Mouse (Mus musculus): ENCODE data around the gene Fam198a. TPM values are rescaled to one million over a fixed set of nuclear protein-coding genes. Genes with fewer than 3 reads are reported as not detected.
A peak's percentile ranks its signal among the peaks of the same experiment; 100 is the strongest.

The Fam198a gene
- polyA plus RNA-seq, 1 experiment from 2014 or later = 0.89 TPM

DNA sequence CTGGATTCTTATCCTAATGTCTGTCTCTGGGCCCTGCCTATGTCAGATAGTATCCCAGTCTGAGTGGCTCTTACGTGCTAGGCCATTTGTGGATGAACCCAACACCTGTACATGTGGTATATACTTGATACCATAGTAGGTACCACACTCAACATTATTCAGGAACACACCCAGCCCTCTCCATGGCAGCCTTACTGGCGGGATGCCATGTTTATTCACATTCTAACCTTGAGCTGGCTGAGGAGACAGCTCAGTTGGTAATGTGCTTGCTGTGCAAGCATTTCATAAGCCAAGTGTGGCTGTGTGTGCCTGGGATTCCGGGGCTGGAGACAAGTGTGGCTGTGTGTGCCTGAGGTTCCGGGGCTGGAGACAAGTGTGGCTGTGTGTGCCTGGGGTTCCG lies 17.5 kb downstream of the Fam198a start:
- WGBS = 77% methylated on average over 5 of the region's 5 CpGs
- Histone ChIP-seq H3K9me3 (replicated peaks; ENCODE audit: control insufficient read depth, low read length) (no peaks in the 10 kb centered on the region), H3K4me1 (ENCODE audit: control insufficient read depth, insufficient read depth, low read length) (no peaks in the 10 kb centered on the region), H3K36me3 (ENCODE audit: control insufficient read depth, insufficient read depth, low read length) (no peaks in the 10 kb centered on the region), H3K4me3 (ENCODE audit: low read depth, low read length) (no peak overlapping the region), H3K27ac (ENCODE audit: low read depth, low read length) (no peak overlapping the region), H3K4me2 (ENCODE audit: low read length) (no peak overlapping the region), H3K9ac (ENCODE audit: low read length) (no peak overlapping the region), H3K27me3 (replicated peaks; ENCODE audit: control insufficient read depth, insufficient read depth, low read length) (no peaks in the 10 kb centered on the region)
- peak; percentile 19 for DNase-seq (ENCODE audit: low spot score)
- no peak for ATAC-seq

DNA sequence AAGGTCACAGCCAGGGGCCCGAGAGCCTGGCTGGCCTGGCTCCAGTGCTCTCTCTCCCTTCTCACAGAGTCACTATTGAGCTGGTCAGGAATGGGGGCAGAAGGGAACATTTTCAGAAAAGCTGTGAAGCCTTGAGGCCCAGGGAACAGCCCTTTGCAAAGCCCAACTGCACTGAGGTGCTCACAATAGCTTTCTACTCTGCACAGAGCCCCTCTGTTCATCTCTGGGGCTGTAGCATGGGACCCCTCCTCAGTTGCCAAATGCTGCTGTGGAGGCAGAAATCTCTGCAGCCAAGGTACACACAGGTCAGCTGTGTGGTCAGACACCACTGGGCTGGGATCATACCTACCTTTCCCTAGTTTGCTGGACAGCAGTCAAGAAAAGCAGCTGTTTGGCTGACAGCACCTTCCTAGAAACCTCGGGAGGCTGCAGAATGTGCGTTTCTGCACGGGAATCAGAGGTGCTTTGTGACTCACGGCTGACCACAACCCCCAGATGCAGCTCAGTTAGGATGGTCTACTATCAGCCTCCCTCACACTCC lies 19.1 kb downstream of the Fam198a start:
- no peak overlapping the region for H3K4me3 ChIP-seq (ENCODE audit: low read depth, low read length)
- no peak overlapping the region for H3K9ac ChIP-seq (ENCODE audit: low read length)
- no peak overlapping the region for H3K4me2 ChIP-seq (ENCODE audit: low read length)
- H3K9me3 ChIP-seq (replicated peaks; ENCODE audit: control insufficient read depth, low read length) = no peaks in the 10 kb centered on the region
- DNase-seq (ENCODE audit: low spot score) = no peak
- H3K27me3 ChIP-seq (replicated peaks; ENCODE audit: control insufficient read depth, insufficient read depth, low read length) = no peaks in the 10 kb centered on the region
- no peak overlapping the region for H3K27ac ChIP-seq (ENCODE audit: low read depth, low read length)
- 62% methylated on average over 5 of the region's 5 CpGs for WGBS
- no peaks in the 10 kb centered on the region for H3K36me3 ChIP-seq (ENCODE audit: control insufficient read depth, insufficient read depth, low read length)
- H3K4me1 ChIP-seq (ENCODE audit: control insufficient read depth, insufficient read depth, low read length) = no peaks in the 10 kb centered on the region
- ATAC-seq = no peak

DNA sequence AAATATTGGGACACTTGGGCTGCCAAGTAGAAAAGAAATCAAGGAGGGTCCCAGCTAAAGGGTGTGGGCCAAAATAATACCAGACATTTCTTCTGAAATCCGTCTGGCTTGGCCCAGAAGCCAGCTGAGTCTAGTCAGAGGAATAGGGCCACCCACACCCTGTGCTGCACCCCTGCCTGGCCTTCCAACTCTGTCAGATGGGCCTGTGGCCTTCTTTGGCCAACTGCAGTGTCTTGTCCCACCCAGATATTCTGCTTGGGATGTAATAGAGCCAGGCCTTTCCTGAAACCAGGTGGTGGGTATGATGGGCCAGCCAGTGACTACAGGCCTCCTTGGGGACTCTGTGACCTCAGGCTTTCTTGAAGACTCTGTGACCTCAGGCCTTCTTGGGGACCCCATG lies 22.4 kb downstream of the Fam198a start:
- no peak overlapping the region for H3K27ac ChIP-seq (ENCODE audit: low read depth, low read length)
- no peaks in the 10 kb centered on the region for H3K9me3 ChIP-seq (replicated peaks; ENCODE audit: control insufficient read depth, low read length)
- no peaks in the 10 kb centered on the region for H3K36me3 ChIP-seq (ENCODE audit: control insufficient read depth, insufficient read depth, low read length)
- 48% methylated on average over 1 of the region's 1 CpGs for WGBS
- no peak overlapping the region for H3K9ac ChIP-seq (ENCODE audit: low read length)
- H3K4me2 ChIP-seq (ENCODE audit: low read length) = no peak overlapping the region
- no peak overlapping the region for H3K4me3 ChIP-seq (ENCODE audit: low read depth, low read length)
- DNase-seq (ENCODE audit: low spot score) (no peak), ATAC-seq (no peak)
- H3K4me1 ChIP-seq (ENCODE audit: control insufficient read depth, insufficient read depth, low read length) = no peaks in the 10 kb centered on the region
- no peaks in the 10 kb centered on the region for H3K27me3 ChIP-seq (replicated peaks; ENCODE audit: control insufficient read depth, insufficient read depth, low read length)

DNA sequence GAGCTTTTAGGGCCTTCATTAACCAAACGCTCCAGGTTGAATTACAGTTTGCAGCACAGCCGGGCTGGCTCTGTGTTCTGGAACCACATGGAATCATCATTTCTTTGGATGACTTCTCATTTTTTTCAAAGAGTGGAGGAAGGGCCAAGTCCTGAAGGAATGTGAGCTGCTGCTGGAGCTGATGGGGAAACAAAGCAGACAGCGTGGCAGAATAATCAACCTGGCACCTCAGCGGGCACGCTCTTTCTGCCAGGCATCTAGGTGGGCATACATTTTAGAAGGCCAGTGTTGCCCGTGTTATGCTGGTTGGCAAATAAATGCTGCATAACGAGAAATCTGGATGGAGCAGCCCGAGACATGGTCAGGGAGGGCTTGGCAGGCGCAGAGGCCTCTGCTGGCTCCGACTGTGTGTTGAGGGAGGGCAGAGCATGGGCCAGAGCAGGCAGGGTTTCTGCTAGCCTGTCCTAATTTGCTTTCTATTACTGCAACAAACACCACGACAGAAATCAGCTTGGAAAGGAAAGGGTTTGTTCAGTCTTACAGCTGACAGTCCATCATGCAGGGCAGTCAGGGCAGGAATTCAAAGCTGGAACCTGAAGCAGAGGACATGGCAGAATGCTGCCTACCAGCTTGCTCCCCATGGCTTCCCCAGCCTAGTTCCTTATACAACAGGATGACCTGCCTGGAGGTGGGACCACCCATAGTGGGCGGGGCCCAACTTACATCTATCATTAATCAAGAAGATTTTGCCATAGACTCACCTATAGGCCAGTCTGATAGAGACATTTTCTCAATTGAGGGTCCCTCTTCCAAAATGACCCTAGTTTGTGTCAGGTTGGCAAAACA lies 23.6 kb downstream of the Fam198a start:
- DNase-seq (ENCODE audit: low spot score) (peak; percentile 37), ATAC-seq (no peak)
- no peak overlapping the region for H3K9ac ChIP-seq (ENCODE audit: low read length)
- no peaks in the 10 kb centered on the region for H3K9me3 ChIP-seq (replicated peaks; ENCODE audit: control insufficient read depth, low read length)
- no peaks in the 10 kb centered on the region for H3K27me3 ChIP-seq (replicated peaks; ENCODE audit: control insufficient read depth, insufficient read depth, low read length)
- no peaks in the 10 kb centered on the region for H3K4me1 ChIP-seq (ENCODE audit: control insufficient read depth, insufficient read depth, low read length)
- 67% methylated on average over 12 of the region's 12 CpGs for WGBS
- no peak overlapping the region; the same call in 1 of the 2 replicates for H3K27ac ChIP-seq (ENCODE audit: low read depth, low read length)
- H3K4me2 ChIP-seq (ENCODE audit: low read length) = no peak overlapping the region
- no peaks in the 10 kb centered on the region for H3K36me3 ChIP-seq (ENCODE audit: control insufficient read depth, insufficient read depth, low read length)
- H3K4me3 ChIP-seq (ENCODE audit: low read depth, low read length) = no peak overlapping the region

DNA sequence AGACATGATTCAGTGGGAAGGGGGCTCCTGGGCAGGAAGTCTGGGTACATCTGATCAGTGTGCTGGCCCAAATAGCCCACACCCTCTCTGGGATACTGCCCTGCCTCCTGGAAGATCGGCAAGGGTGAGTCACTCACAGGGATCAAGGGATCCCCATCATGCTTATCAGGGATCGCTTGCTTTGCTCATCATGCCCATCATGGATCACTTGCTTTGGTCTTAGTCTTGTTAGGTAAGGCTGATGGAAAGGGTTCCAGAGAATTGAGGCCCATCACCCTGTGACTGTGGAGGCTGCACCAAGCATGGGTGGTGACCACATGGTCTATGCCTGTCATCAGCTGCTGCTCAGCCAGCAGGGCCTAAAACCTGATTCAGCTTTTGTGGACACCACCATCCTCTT lies 24.5 kb downstream of the Fam198a start:
- no peaks in the 10 kb centered on the region for H3K4me1 ChIP-seq (ENCODE audit: control insufficient read depth, insufficient read depth, low read length)
- WGBS = 72% methylated on average over 2 of the region's 2 CpGs
- no peak overlapping the region for H3K27ac ChIP-seq (ENCODE audit: low read depth, low read length)
- H3K9me3 ChIP-seq (replicated peaks; ENCODE audit: control insufficient read depth, low read length) = no peaks in the 10 kb centered on the region
- no peaks in the 10 kb centered on the region for H3K27me3 ChIP-seq (replicated peaks; ENCODE audit: control insufficient read depth, insufficient read depth, low read length)
- H3K4me3 ChIP-seq (ENCODE audit: low read depth, low read length) = no peak overlapping the region
- H3K9ac ChIP-seq (ENCODE audit: low read length) = no peak overlapping the region
- no peak overlapping the region for H3K4me2 ChIP-seq (ENCODE audit: low read length)
- no peak for DNase-seq (ENCODE audit: low spot score)
- ATAC-seq = no peak
- no peaks in the 10 kb centered on the region for H3K36me3 ChIP-seq (ENCODE audit: control insufficient read depth, insufficient read depth, low read length)

DNA sequence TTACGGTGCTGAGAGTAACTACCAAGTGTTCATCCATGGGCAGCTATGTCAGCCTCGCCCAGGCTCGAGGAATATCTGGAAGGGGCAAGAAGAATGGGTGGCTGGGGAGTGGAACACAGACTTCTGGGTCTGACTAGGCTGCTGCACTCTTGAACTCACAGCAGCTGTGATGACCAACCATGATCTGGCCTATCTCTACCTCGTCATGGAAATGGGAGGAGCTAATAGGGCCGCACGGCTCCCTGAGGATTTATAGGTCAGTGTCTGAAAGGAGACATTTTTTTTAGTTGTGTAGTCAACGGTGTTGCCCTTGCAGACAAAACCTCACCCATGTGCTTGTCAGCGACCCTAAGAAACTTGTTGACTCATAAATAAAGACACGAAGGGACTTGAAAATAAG lies 30.3 kb downstream of the Fam198a start:
- H3K4me2 ChIP-seq (ENCODE audit: low read length) = no peak overlapping the region
- no peak overlapping the region for H3K4me3 ChIP-seq (ENCODE audit: low read depth, low read length)
- ATAC-seq = no peak
- no peak for DNase-seq (ENCODE audit: low spot score)
- H3K27me3 ChIP-seq (replicated peaks; ENCODE audit: control insufficient read depth, insufficient read depth, low read length) = no peaks in the 10 kb centered on the region
- no peak overlapping the region for H3K9ac ChIP-seq (ENCODE audit: low read length)
- WGBS = 87% methylated on average over 9 of the region's 9 CpGs
- H3K36me3 ChIP-seq (ENCODE audit: control insufficient read depth, insufficient read depth, low read length) = peaks cover 15% of the 10 kb centered on the region
- no peaks in the 10 kb centered on the region for H3K4me1 ChIP-seq (ENCODE audit: control insufficient read depth, insufficient read depth, low read length)
- no peak overlapping the region for H3K27ac ChIP-seq (ENCODE audit: low read depth, low read length)
- H3K9me3 ChIP-seq (replicated peaks; ENCODE audit: control insufficient read depth, low read length) = no peaks in the 10 kb centered on the region

DNA sequence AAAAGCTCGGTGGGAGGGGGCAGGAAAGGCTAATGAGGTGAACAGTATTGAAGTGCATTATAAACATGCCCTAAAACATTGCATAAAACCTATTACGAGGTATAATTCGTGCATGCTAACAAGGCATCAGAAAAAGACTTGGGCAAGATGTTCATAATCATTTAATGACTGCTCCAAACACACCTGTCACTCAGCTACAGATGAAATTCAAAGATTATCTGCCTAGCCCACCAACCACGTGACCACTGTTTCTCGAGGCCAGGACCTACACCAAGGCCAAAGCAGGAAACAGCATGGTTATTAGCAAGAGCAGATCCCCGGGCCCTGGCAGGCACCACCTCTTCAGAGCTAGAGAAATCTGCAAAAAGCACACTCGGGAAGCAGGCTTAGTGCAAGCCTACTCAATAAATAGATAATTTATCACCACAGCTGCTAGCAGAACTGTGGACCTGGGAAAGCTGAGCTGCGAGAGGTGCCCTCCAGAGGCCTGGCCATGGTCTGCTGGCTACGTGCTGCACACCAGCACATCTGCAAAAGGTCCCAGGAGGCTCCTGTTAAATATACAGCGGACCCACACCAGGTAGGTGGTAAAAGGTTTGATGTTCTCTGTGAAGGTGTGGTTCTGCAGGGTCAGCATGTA lies 30.8 kb downstream of the Fam198a start:
- H3K27me3 ChIP-seq (replicated peaks; ENCODE audit: control insufficient read depth, insufficient read depth, low read length) = no peaks in the 10 kb centered on the region
- no peak overlapping the region for H3K4me3 ChIP-seq (ENCODE audit: low read depth, low read length)
- ATAC-seq = no peak
- no peak overlapping the region for H3K27ac ChIP-seq (ENCODE audit: low read depth, low read length)
- H3K9ac ChIP-seq (ENCODE audit: low read length) = no peak overlapping the region
- no peak for DNase-seq (ENCODE audit: low spot score)
- no peaks in the 10 kb centered on the region for H3K9me3 ChIP-seq (replicated peaks; ENCODE audit: control insufficient read depth, low read length)
- WGBS = 89% methylated on average over 10 of the region's 10 CpGs
- H3K4me1 ChIP-seq (ENCODE audit: control insufficient read depth, insufficient read depth, low read length) = no peaks in the 10 kb centered on the region
- H3K4me2 ChIP-seq (ENCODE audit: low read length) = no peak overlapping the region
- peaks cover 15% of the 10 kb centered on the region for H3K36me3 ChIP-seq (ENCODE audit: control insufficient read depth, insufficient read depth, low read length)

DNA sequence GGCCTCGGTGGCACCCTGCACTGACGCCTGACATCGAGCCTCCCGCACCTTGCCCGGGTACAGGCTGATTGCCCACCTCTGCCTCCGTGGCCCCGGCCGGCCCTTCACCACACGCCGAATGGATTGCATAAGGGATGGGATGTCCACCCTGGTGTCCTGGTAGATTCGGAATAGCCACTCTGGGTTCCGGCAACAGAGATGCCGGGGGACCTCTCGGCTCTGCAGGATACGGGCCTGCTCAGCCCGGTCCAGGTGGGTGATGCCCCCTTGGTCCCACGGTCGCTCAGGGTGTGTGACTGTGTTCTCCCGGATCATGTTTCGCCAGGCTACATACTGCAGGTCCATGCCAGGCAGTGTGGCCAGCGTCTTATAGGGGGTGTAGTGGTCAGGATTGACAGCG lies 31.4 kb downstream of the Fam198a start:
- Histone ChIP-seq H3K9ac (ENCODE audit: low read length) (no peak overlapping the region), H3K4me3 (ENCODE audit: low read depth, low read length) (no peak overlapping the region), H3K4me1 (ENCODE audit: control insufficient read depth, insufficient read depth, low read length) (no peaks in the 10 kb centered on the region), H3K27ac (ENCODE audit: low read depth, low read length) (no peak overlapping the region), H3K36me3 (ENCODE audit: control insufficient read depth, insufficient read depth, low read length) (peaks cover 15% of the 10 kb centered on the region), H3K4me2 (ENCODE audit: low read length) (no peak overlapping the region), H3K9me3 (replicated peaks; ENCODE audit: control insufficient read depth, low read length) (no peaks in the 10 kb centered on the region), H3K27me3 (replicated peaks; ENCODE audit: control insufficient read depth, insufficient read depth, low read length) (no peaks in the 10 kb centered on the region)
- ATAC-seq (no peak), DNase-seq (ENCODE audit: low spot score) (no peak)
- WGBS = 96% methylated on average over 22 of the region's 22 CpGs

DNA sequence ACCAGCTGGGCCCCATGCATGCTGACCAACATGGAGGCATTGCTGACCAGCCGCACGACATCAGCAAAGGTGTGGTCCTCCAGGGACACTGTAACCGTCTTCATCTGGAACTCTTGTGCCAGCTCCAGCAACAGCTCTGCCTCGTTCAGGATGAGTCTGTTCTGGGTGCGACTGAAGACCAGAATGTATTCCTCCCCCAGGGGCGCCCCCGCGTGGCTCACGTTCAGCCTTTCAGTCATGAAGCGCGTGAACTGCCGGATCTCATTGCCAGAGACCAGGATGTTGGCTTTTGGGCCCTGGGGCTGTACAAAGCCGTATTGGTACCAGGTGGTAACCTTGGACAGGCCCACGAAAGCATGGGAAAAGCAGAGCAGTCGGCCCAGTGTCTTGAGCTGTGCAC lies 31.9 kb downstream of the Fam198a start:
- no peak overlapping the region for H3K4me3 ChIP-seq (ENCODE audit: low read depth, low read length)
- no peak overlapping the region for H3K9ac ChIP-seq (ENCODE audit: low read length)
- H3K4me1 ChIP-seq (ENCODE audit: control insufficient read depth, insufficient read depth, low read length) = no peaks in the 10 kb centered on the region
- DNase-seq (ENCODE audit: low spot score) (no peak), ATAC-seq (no peak)
- H3K27ac ChIP-seq (ENCODE audit: low read depth, low read length) = no peak overlapping the region
- H3K9me3 ChIP-seq (replicated peaks; ENCODE audit: control insufficient read depth, low read length) = no peaks in the 10 kb centered on the region
- no peaks in the 10 kb centered on the region for H3K27me3 ChIP-seq (replicated peaks; ENCODE audit: control insufficient read depth, insufficient read depth, low read length)
- peaks cover 15% of the 10 kb centered on the region for H3K36me3 ChIP-seq (ENCODE audit: control insufficient read depth, insufficient read depth, low read length)
- H3K4me2 ChIP-seq (ENCODE audit: low read length) = no peak overlapping the region
- WGBS = 92% methylated on average over 15 of the region's 15 CpGs
